Mouse (Mus musculus) kidney, postnatal 25 days (tissue): ENCODE measurements at regions not wholly inside any gene's neighbourhood (a gene's known extent, or its start where the extent isn't known, plus 50 kb on each side); places are given as distances from the start of the nearest gene placed in this dataset.

Experiments
- DNase-seq, 2 experiments: peaks; one replicate each; pipeline ENCODE4 v3.0.0; 2021; ENCODE audit warnings: mixed read lengths in 2 of 2

- DNase-seq = no peak
Observed at GRCm38 (mm10) chr5:64662476-64662875, 140.7 kb upstream of the Klf3 start.

GRCm38 (mm10) chr5:64663766-64664165, 139.4 kb upstream of the Klf3 start:
- peak in 1 of 2 experiments; percentile 17 for DNase-seq

GRCm38 (mm10) chr5:64665064-64665463, 138.1 kb upstream of the Klf3 start:
- peak in 1 of 2 experiments; percentile 19 for DNase-seq

GRCm38 (mm10) chr5:64666256-64666655, 136.9 kb upstream of the Klf3 start:
- peak; percentile 30 to 62 for DNase-seq

GRCm38 (mm10) chr5:64667053-64667452, 136.1 kb upstream of the Klf3 start:
- DNase-seq = peak in 1 of 2 experiments; percentile 21

- no peak for DNase-seq
Observed at GRCm38 (mm10) chr5:64673861-64674260, 129.3 kb upstream of the Klf3 start.

- no peak for DNase-seq
Observed at GRCm38 (mm10) chr5:64676214-64676945, 126.8 kb upstream of the Klf3 start.

GRCm38 (mm10) chr5:64676946-64677588, 126.1 kb upstream of the Klf3 start:
- DNase-seq = peak; percentile 37 to 63

- DNase-seq = no peak
Observed at GRCm38 (mm10) chr5:64678706-64679105, 124.5 kb upstream of the Klf3 start.

GRCm38 (mm10) chr5:64679996-64680625, 123.1 kb upstream of the Klf3 start:
- peak; percentile 22 to 57 for DNase-seq

GRCm38 (mm10) chr5:64681161-64681560, 122.0 kb upstream of the Klf3 start:
- DNase-seq = no peak

- DNase-seq = peak; percentile 61 to 71
Observed at GRCm38 (mm10) chr5:64682326-64682845, 120.8 kb upstream of the Klf3 start.

- no peak for DNase-seq
Observed at GRCm38 (mm10) chr5:64683419-64683818, 119.8 kb upstream of the Klf3 start.

GRCm38 (mm10) chr5:64684275-64684674, 118.9 kb upstream of the Klf3 start:
- no peak for DNase-seq

GRCm38 (mm10) chr5:64690148-64690547, 113.0 kb upstream of the Klf3 start:
- no peak for DNase-seq

GRCm38 (mm10) chr5:64691406-64692100, 111.6 kb upstream of the Klf3 start:
- no peak for DNase-seq

GRCm38 (mm10) chr5:64692335-64692734, 110.9 kb upstream of the Klf3 start:
- DNase-seq = no peak

- DNase-seq = no peak
Observed at GRCm38 (mm10) chr5:64693616-64694015, 109.6 kb upstream of the Klf3 start.

- no peak for DNase-seq
Observed at GRCm38 (mm10) chr5:64694606-64695005, 108.6 kb upstream of the Klf3 start.

GRCm38 (mm10) chr5:64696099-64696498, 107.1 kb upstream of the Klf3 start:
- peak in 1 of 2 experiments; percentile 50 for DNase-seq

GRCm38 (mm10) chr5:64697466-64697865, 105.7 kb upstream of the Klf3 start:
- peak; percentile 46 to 53 for DNase-seq

GRCm38 (mm10) chr5:64698458-64699116, 104.6 kb upstream of the Klf3 start:
- no peak for DNase-seq
